Mouse (Mus musculus): ENCODE results near the gene Mex3a. TPM values are rescaled to one million over a fixed set of nuclear protein-coding genes. Genes with fewer than 3 reads are reported as not detected.

Mex3a gene
- total and polyA plus RNA-seq, 3 experiments, result 1.1 to 4.9 (median 2.5) TPM

DNA sequence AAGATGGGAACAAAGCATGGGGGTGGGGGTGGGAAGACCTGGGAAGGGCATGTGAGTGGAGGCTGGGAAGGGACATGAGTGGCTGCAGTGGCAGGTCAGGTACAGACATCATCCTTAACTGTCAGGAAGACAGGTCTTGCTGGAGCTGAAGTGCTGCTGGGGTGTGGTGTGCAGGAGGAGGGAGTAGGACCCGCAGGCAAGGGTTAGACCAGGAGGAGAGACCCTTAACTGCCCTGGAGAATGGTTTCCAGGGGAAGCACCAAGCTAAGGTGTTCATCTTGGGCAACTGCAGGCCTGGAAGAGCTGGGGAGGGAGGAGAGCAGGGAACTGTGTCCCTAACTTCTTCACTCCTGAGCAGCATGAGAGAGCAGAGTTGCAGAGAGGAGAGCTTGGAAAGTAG, 44.8 kb upstream of the Mex3a start:
- Histone ChIP-seq H3K79me2 (replicated peaks; ENCODE audit: control insufficient read depth, extremely low read depth, insufficient read depth, poor library complexity, severe bottlenecking) (no peaks in the 10 kb centered on the region), H3K9ac (ENCODE audit: insufficient read depth, low read depth) (no peak overlapping the region), H3K9me3 (replicated peaks; ENCODE audit: low read length) (no peaks in the 10 kb centered on the region), H3K27me3 (replicated peaks) (peaks cover 4% of the 10 kb centered on the region), H3K4me2 (ENCODE audit: insufficient read depth, low read depth, poor library complexity, severe bottlenecking) (no peak overlapping the region), H3K4me3 (replicated peaks in 1 of 3; ENCODE audit: low read depth in 2 of 3, low read length in 2 of 3, poor library complexity in 1 of 3) (no peak overlapping the region), H3K4me1 (ENCODE audit: control insufficient read depth in 1 of 2, insufficient read depth in 2 of 2) (peaks cover 26 to 40% of the 10 kb centered on the region in 2 experiments), H3K36me3 (replicated peaks in 1 of 2; ENCODE audit: control insufficient read depth in 1 of 2, insufficient read depth in 1 of 2, low read length in 1 of 2) (peaks cover 31 to 47% of the 10 kb centered on the region in 2 experiments), H3K27ac (ENCODE audit: insufficient read depth, low read depth) (no peak overlapping the region)
- dilution Hi-C loops (cut with MboI; ENCODE audit: extremely low pct_ligation_motif_present, extremely low pct_unique_long_range_greater_than_20kb, low sequenced_read_pairs), result no loop called here
- DNase-seq (ENCODE audit: extremely low read depth), result no peak
- in situ Hi-C loops (cut with MboI; ENCODE audit: low pct_ligation_motif_present, low pct_unique_long_range_greater_than_20kb, low sequenced_read_pairs), result loop anchor here (5.0 kb wide), 1 partner anchor 35 kb away; no protein-coding TSS in a partner anchor
- TF ChIP-seq POLR2A (IDR thresholded peaks at IDR 0.05; ENCODE audit: low read depth, low read length) (no peak), SMC3 (IDR thresholded peaks at IDR 0.05; ENCODE audit: low read depth, low read length) (no peak), ZNF384 (IDR thresholded peaks at IDR 0.05; ENCODE audit: low read depth, low read length) (no peak), MAFK (IDR thresholded peaks at IDR 0.05; ENCODE audit: insufficient replicate concordance, low read length) (no peak), BHLHE40 (IDR thresholded peaks at IDR 0.05; ENCODE audit: low read depth, low read length) (no peak), JUN (IDR thresholded peaks at IDR 0.05; ENCODE audit: insufficient read depth, low read depth, low read length) (no peak), ZKSCAN1 (IDR thresholded peaks at IDR 0.05; ENCODE audit: borderline replicate concordance, low read depth, low read length) (no peak), TBP (conservative IDR thresholded peaks at IDR 0.05; ENCODE audit: low read depth, low read length) (no peak), ELF1 (IDR thresholded peaks at IDR 0.05; ENCODE audit: low read depth, low read length) (no peak), KAT2A (IDR thresholded peaks at IDR 0.05; ENCODE audit: insufficient replicate concordance, low read length) (no peak), IRF4 (IDR thresholded peaks at IDR 0.05; ENCODE audit: low read depth, low read length) (no peak), POLR2AphosphoS2 (IDR thresholded peaks at IDR 0.05; ENCODE audit: low read depth, low read length) (no peak), USF1 (IDR thresholded peaks at IDR 0.05; ENCODE audit: low read depth, low read length) (no peak), MYC (IDR thresholded peaks at IDR 0.05; ENCODE audit: low read depth, low read length) (no peak), MAX (IDR thresholded peaks at IDR 0.05; ENCODE audit: low read length) (no peak), ZC3H11A (IDR thresholded peaks at IDR 0.05; ENCODE audit: low read depth, low read length) (no peak)

DNA sequence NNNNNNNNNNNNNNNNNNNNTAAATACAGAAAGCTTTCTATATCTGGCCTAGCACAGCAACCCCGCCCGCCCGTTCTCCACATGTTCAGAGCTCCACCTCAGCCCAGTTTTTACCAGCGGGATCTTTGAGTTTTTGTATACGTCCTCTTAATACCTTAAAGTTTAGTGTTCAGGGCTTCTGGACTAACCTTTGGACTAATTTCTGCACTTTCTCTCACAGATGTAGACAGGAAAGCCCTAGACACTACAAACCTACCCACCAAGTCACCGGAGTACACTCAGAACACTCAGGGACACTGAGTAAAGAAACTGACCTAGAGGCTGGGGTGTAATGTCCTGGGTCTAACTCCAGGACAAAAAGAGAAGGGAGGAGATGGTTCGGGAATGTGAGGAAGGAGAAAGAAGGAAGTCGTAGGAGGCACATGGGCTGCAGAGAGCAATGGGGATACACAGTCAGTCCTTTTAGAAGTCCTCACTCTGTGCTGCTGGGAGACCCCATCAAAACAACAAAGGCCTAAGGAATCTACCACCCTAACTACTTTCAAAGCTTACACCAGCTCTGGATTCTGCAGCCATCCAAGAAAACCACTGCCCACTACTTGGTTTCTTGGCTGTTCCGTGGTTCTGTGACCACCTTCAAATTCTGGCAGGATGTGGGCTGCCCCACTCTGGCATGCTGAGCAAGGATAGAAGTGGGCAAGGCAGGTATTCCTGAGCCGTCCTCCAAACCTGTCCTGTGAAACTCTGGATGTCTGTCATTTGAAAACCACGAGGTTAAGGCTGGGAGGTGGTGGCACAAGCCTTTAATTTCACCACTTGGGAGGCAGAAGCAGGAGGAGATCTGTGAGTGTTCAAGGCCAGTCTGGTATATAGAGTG, 38.3 kb upstream of the Mex3a start:
- Histone ChIP-seq H3K79me2 (replicated peaks; ENCODE audit: control insufficient read depth, extremely low read depth, insufficient read depth, poor library complexity, severe bottlenecking) (no peaks in the 10 kb centered on the region), H3K4me1 (ENCODE audit: control insufficient read depth in 1 of 2, insufficient read depth in 2 of 2) (peaks cover 31 to 59% of the 10 kb centered on the region in 2 experiments), H3K36me3 (replicated peaks in 1 of 2; ENCODE audit: control insufficient read depth in 1 of 2, insufficient read depth in 1 of 2, low read length in 1 of 2) (peaks cover 0 to 12% of the 10 kb centered on the region in 2 experiments), H3K9ac (ENCODE audit: insufficient read depth, low read depth) (no peak overlapping the region), H3K27me3 (replicated peaks) (no peaks in the 10 kb centered on the region), H3K9me3 (replicated peaks; ENCODE audit: low read length) (no peaks in the 10 kb centered on the region), H3K4me2 (ENCODE audit: insufficient read depth, low read depth, poor library complexity, severe bottlenecking) (no peak overlapping the region), H3K27ac (ENCODE audit: insufficient read depth, low read depth) (no peak overlapping the region), H3K4me3 (replicated peaks in 1 of 3; ENCODE audit: low read depth in 2 of 3, low read length in 2 of 3, poor library complexity in 1 of 3) (no peak overlapping the region)
- no peak for DNase-seq (ENCODE audit: extremely low read depth)
- dilution Hi-C loops (cut with MboI; ENCODE audit: extremely low pct_ligation_motif_present, extremely low pct_unique_long_range_greater_than_20kb, low sequenced_read_pairs), result no loop called here
- in situ Hi-C loops (cut with MboI; ENCODE audit: low pct_ligation_motif_present, low pct_unique_long_range_greater_than_20kb, low sequenced_read_pairs), result no loop called here
- TF ChIP-seq POLR2AphosphoS2 (IDR thresholded peaks at IDR 0.05; ENCODE audit: low read depth, low read length), result no peak
- no peak for TF ChIP-seq NRF1 (IDR thresholded peaks at IDR 0.05; ENCODE audit: low read depth, low read length)
- no peak for TF ChIP-seq MYC (IDR thresholded peaks at IDR 0.05; ENCODE audit: low read depth, low read length)
- no peak for TF ChIP-seq EP300 (IDR thresholded peaks at IDR 0.05; ENCODE audit: low read length)
- no peak for TF ChIP-seq E2F4 (IDR thresholded peaks at IDR 0.05; ENCODE audit: insufficient replicate concordance, low read depth, low read length)
- TF ChIP-seq CTCF (conservative IDR thresholded peaks at IDR 0.05 in 1 of 2, IDR thresholded peaks at IDR 0.05 in 1 of 2; ENCODE audit: low read depth in 2 of 2, low read length in 2 of 2), result no peak

Measured in CH12.LX (cell line).